Mouse (Mus musculus): ENCODE measurements around the gene Spsb4.

Spsb4 gene

DNA sequence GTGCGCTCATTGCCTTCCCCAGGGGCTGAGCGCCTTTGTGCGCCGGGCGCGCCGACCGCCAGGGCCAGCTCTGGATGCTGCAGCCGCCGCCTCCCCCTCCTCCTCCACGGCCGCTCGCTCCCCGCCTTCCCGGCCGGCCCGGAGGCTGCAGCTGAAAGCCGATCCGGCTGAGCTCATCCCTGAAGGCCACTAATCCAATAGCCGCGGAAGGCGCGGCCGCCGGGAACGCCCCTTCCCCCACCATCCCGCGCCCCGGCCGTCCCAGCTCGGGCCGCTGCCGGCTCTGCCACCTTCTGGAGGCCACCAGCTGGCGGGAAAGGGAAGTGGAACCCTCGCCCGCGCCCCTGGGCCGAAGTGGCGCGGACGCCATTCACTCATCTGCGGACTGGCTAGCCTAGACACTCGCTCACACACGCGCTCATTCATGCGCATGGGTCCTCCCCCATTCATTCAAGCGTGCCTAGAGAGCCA is at the start of gene Spsb4:
Gene Spsb4 (minus strand): TSS at position 167 of the 471 bp plus-strand sequence.
- in situ Hi-C loops (cut with MboI), result no loop called here

DNA sequence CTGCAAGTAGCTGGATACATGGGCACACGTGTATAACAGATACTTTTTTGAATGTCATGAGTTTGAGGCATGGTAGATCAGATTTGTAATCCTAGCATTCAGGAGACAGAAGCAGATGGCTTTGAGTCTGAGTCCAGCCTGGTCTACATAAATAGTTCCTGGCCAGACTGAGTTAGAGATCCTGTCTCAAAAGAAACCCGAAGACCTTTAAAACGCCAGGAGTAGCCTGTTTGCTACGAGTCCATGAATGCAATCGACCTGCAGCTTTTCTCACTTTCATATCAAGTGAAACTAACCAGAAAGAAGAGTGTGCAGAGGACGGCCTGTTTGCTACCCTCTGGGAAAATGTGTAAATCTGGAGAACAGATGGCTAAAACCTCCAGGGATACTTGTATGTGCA is 49.1 kb upstream of the Spsb4 start:
- in situ Hi-C loops (cut with MboI), result no loop called here

DNA sequence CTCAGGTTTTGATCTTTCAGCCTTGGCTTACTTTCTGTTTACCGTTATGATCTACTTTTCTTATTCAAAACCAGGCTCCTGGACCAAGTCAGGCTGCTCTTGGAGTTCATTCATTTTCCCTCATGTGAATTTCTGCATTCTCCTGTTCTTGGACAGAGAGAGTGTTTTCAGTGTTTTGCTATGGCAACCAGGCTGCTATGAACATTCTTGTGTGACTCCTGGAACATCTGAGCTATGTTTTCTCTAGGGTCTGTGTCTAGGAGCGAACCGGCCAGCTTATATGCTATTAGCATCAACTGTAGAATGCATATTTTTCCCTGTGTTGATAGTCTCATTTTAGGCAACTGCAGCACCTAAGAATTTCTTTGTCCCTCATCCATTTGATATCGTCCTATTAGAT is 47.2 kb upstream of the Spsb4 start:
- in situ Hi-C loops (cut with MboI), result no loop called here

DNA sequence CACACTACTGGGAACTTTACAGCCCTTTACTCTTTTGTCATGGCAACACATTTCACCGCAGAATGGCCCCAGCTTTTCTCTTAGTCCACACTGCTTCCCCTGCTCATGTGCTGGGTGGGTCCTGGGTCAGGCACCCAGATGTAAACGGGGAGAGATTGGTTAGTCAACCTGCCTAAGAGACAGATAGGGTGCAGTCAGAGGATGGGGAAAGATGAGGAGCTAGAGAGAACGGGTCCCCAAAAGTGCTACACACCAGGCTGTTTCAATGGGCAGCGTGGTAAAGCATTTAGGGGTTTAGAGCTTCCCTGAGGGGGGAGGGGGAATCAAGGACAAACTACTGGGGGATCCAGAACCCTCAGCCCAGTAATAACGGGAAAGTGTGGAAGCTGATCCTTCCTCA is 46.6 kb upstream of the Spsb4 start:
- in situ Hi-C loops (cut with MboI), result no loop called here

DNA sequence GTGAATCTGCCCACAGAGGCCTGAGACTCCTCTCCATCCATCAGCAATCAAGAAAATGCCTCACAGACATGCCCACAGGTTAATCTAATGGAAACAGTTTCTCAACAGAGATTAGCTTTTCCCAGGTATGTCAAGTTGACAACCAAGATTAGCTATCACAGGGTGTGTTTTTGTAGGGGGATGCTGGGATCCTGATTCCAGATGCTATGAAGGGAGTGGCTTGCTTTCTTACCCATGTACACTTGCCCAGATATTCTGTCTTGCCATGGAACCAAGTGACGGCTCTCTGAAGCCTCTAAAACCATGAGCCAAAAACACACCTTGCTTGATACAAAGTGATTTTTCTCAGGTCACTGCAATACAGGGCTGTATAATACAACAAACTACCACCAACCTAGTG is 45.5 kb upstream of the Spsb4 start:
- in situ Hi-C loops (cut with MboI), result no loop called here

DNA sequence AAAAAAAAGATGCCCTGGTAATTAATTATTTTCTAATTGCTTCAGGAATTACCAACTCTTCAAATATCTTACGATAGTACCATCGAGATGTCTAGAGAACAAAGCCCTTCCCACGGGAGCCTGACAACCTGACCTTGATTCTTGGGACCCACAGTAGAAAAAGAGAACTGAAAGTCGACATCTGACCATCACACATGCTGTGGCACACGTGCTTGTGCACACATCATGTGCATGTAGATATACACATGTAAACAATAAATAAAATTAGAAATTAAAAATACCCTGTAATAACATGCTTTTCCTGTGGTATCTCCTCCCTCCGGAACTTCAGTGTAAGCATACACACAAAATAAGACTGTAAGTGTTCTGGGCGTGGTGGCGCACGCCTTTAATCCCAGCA is 43.1 kb upstream of the Spsb4 start:
- in situ Hi-C loops (cut with MboI), result no loop called here

DNA sequence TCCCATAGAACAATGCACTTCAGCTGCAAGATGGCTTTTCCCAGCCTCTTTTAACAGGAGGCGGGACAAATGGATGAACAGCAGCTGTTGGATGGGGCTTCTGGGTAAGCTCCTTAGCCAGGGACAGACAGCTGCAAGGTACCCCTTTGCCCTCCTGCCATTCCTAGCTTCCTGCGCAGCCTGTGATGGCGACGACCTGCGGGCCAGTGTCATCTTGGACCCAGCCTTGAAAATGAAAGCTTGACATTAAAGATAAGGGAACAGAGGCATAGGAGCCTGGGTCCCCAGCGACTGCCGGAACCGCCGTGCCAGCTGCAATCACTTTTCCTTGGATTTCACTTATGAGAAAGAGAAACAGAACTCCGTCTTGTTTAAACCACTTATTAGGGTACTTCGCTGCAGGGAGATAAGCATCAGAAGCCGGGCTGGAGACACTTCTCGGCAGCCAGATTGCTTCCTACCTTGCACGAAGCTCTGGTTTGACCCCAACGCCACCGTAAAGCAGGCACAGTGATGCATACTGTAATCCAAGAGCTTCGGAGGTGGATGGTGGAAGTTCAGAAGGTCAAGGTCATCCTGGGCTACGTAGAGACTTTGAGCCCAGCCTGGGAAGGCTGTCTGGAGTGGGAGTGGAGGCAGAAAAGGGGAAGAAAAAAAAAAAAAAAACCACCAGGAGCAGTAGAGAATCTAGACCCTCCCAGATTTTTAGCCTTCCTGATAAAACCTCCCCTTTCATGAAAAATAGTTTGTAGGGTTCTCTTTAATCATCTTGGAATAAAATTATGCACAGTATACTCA is 38.1 kb upstream of the Spsb4 start:
- in situ Hi-C loops (cut with MboI), result no loop called here

DNA sequence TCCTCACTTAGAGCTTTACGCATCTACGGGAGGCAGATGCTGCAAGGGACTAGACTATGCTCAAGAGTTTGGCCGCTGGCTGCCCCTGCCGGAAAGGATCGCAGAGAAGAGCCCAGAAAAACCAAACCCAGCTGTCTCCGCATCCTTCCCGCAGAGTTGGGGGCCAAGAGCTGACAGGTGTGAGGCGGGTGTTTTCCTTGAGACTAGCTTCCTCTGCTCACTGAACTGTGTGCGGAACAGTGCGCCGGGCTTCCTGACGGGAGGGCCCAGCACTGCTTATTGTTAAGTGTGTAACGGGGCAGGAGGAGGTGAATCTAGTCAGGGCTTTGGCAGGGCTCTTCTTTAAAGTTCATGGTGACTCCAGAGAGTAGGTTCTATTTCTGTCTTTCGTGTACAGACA is 37.3 kb upstream of the Spsb4 start:
- in situ Hi-C loops (cut with MboI), result no loop called here

DNA sequence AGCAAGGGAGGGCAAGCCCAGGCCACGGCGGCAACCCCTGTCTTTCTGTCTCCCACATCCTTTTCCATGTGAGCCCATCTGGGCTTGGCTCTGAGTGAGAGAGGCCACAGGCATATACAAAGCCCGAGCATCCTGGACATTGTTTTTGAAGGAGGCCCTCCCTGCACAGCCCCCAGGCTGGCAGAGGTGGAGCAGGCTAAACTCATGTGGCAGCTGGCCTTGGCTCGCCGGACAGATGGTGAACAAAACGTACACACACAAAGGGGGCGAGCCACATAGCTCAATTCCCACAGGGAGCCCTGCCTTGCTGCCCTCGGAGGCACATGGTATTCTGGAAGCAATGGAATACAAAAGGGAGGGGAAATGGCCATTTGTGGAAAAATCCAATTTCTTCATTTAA is 32.5 kb upstream of the Spsb4 start:
- in situ Hi-C loops (cut with MboI), result no loop called here

DNA sequence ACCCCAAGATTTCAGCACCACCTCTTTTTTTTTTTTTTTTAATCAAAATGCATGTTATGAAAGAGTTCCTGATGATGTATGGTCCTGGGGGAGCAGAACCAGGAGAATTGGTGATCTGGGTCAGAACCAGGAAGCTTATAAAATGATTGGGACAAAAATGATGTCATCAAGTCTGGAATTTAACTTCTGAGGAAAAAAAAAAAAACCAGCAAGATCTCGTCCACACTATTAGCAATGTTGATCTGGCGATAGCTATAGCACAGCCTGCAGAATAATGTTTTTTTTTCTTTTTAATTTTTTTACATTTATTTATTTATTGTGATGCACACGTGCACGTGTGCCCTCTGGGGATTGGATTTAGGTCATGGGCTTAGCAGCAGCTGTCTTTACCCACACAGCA is 27.6 kb upstream of the Spsb4 start:
- in situ Hi-C loops (cut with MboI), result no loop called here

DNA sequence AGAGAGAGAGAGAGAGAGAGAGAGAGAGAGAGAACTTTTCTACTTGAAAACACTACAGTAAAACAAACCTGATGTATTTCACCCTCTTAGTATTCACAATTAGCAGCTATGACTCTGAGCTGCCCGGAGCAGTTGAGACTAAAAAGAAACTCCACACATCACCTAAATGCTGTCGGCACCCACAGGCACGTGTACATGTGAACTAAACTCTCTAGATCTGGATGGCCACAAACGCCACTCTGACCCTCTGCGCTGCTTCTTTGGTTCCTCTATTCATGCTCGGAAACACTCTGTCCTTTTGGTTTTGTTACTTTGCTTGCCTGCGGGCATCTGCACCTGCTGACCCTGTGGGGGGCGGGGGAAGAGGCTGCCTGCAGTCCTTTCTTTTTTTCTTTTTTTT is 23.0 kb upstream of the Spsb4 start:
- in situ Hi-C loops (cut with MboI), result no loop called here

DNA sequence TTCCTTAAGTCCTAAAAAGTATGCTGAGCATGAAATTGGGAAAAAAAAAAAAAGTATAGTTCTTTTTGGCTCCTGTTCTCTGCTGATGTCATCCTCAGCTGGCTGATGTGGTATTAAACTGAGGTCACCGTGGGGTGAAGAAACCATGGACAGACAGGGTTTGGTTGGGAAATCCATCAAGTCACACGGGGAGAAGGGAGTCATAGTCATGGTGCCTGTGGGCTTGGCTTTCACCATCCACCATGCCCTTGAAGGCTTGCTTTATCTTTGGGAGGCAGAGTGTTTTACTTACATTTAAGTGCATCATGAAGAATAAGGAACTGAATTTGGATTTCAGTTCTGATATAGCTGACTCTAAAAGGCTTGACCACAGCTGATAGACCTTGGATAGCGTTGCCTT is 19.4 kb upstream of the Spsb4 start:
- in situ Hi-C loops (cut with MboI), result no loop called here

DNA sequence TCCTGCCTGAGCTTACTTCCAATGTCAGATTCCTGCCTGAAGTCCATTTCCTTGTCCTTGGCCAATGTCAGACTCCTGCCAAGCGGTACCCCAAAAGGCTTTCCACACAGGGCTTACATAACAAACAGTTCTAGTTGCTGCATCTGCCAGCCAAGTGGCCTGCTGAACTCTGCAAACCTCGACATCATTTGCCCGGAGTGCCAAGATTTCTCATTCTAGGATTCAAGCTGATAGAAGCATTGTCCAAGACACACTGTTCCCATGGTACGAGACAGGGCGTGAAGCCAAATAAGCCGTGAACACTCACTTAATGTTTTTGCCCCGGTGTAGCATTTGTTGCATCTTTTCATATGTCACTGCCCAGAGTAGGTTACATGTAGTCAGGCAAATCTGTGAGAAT is 18.0 kb upstream of the Spsb4 start:
- in situ Hi-C loops (cut with MboI), result no loop called here

DNA sequence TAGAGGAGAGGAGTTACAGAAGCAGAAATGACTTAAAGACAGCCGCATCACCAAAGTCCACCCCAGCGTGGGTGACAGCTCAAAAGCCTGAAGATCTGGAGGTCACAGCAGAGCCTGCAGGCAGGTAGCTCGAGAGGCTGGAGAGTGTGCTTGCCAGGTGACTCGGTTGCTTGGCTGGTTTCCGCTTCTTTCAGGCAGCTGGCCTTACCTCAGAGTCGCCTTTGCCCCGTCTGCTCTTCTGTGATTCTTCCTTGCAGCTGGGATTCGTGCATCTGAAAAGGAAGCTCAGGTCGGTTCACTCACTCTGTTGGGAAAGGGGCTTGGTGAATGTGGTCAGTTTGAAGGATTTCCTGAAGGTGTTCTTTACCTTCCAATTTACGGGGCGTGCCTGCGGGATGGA is 8.7 kb upstream of the Spsb4 start:
- in situ Hi-C loops (cut with MboI), result no loop called here

DNA sequence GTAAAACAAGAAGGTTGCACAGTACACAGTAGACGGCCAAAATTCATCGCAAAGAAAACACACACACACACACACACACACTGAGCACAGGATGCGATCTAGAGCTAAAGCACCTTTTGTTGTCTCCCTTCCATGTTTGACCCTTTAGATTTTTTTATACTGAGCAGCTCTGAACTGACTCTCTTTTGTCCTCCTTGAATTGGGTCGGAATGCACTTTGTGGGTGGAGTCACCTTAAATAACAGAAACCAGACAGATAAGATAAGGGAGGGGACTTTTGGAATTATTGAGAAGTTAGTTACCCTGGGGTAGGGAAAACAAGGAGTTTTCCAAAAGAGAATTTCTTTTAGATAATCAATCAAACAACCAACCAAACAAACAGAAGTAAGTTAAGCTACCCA is 7.4 kb upstream of the Spsb4 start:
- in situ Hi-C loops (cut with MboI), result no loop called here

DNA sequence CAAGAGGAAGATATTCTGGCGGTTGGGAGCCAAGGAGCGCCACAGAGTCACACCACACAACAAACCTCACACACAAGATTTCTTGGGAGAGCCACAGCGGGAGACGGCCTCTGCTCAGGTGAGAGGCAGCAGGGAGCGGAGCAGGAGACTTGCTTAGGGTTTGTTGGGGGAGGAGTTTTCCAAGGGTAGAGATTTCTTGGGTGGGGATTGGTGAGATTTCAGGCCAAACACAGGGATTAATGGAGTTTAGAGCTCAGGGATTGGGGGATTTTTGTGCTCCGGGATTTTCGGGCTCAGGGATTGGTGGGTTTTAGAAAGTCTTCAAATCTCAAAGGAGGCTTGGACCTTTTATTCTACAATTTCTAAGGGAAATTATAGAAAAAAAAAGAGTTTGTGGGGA is 5.8 kb upstream of the Spsb4 start:
- in situ Hi-C loops (cut with MboI), result no loop called here

DNA sequence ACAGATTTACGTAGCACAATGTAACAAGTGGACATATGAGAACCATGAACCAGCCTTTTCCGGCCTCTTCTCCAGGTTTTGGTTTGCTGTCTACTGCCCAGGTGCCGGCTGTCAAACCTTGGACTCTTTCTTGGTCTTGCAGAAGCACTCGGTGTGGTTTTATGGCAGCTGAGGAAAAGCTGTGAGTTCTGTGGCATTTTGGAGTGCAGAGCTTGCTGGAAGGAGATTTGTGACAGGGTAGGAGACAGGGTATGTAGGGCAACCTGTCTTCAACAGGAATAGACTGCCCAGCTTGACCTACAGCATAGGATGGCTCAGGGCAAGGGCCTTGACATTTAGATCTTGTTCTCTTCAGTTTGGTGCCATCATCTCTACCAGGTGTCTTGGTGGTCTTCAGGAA is 4.3 kb upstream of the Spsb4 start:
- in situ Hi-C loops (cut with MboI), result no loop called here

DNA sequence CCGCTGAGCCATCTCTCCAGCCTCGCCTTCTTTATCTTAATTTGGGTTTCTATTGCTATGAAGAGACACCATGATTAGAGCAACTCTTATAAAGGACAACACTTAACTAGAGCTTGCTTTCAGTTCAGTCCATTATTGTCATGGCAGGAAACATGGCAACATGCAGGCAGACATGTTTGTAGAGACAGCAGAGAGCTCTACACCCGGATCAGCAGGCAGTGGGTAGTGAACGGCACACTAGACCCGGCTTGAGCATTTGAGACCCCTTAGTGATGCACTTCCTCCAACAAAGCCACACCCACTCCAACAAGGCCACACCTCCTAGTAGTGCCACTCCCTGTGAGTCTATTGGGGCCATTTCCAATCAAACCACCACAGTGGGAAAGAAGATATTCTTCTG is 3.7 kb upstream of the Spsb4 start:
- in situ Hi-C loops (cut with MboI), result no loop called here

DNA sequence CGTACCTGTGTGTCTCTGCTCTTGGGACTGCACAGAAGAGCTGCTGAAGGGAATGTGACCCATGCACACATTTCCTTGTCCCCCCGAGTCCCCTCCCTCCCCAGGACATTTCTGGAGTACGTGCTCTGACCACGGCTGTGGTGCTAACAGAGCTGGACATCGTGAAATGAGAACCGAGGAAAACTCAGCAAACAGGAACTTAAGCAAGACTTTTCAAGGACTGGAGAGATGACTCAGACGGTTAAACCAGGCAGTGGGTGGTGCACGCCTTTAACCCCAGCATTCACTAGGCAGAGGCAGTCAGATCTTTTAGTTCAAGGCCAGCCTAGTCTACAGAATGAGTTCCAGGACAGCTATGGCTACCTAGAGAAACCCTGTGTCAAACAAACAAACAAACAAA is 1.5 kb upstream of the Spsb4 start:
- in situ Hi-C loops (cut with MboI), result no loop called here

DNA sequence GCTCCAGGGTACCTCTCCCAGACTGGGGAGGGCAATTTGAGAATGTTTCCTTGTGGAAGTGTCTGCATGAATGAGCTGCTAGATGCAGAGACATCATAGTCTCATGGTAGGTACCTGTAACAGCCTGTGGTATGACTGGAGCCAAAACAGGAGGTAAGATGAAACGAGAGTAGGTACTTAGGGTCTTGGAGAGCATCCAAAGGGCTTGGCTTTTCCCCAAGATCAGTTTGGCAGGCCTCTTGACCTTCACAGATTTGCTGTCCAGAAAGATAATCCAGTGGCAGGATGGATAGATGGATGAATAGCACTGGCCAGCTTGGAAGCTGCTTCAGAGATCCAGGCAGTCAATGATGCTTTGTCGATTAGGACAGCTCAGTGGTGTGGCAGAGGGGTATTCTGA is 1.0 kb upstream of the Spsb4 start:
- in situ Hi-C loops (cut with MboI), result no loop called here

DNA sequence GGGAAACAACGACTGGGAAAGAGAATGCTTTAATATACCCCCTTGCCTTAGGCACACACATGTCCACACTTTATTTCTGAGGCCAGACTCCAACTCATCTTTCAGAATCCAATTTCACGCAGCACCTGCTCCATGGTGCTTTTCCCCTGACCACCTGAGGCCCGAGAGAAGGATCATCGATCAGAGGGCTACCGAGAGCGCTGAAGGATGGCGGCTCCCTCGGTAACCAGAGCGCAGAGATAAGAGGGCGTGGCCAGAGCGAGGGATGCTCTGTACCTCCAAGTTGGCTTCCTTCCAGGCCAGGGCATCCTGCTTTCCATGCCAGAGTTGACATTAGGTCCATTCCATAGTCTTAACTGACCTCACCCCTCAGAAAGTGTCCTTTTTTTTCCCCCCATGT is 588 bp upstream of the Spsb4 start:
- in situ Hi-C loops (cut with MboI), result no loop called here

DNA sequence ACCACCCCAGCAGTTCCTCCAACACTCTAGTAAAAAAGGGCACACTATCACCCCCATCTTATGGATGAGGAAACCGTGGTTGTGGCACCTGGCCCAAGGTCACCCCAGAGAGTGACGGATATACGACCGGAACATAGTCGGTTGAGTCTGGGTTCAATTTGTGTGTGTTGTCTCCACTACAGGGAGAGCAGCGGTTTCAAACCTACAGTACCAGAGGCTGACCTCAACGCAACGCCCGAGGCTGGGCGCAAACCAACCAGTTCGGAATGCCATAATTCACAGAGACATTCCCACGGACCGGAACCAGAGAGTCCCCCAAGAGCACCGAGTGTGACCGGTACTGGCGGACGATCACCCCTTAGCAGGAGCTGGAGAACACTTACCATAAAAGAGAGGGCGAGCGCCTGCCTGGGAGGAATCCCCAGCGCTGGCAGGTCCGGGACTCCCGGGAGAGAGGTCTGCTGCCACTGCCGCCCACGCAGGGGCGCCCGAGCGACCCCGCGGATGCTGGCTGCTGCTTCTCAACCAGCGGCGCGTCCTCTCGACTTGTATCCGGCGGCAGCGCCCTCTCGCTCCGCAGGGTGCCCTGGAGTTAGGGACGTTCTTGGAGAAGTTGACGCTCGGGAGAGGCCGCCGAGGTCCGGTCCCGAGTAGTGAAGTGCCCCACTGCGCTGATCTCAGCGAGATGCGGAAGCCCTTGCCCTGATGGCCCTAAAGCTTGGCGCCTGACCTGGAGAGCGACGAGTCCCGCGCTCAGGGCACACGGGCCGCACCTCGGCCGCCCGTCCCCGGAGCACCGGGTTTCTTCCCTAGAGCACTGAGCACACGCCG is 617 bp downstream of the Spsb4 start:
- in situ Hi-C loops (cut with MboI), result no loop called here

DNA sequence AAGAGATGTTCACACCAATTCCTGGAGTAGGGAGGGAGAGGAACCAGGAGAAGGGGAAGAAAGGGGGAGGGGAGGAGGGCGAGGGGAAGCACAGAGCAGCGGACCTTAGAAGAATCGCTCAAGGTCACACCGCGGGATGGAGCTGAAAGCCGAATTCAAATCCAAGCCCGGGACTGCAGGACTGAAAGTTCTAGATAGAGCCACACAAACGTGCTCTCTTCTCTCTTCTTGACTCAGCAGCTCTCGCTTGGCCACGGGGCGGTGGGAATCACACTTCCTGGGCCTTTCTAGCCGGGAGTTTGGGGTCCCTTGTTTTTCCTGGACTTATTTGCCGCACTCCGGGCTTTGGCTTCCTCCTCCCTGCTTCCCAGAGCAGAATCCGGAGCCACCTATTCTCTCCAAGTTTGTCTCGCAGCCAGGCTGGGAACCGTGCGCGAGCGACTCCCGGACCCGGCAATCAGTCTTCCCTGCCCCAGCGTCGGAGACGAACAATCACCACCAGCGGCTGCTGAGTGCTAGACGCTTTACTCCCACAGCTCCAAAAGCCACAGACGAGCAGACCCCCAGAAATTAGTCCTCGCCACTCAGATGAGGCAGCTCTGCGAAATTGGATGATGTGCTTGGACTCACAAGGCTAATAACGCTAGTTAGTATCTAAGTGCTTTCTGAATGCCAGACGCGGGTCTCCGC is 1.4 kb downstream of the Spsb4 start:
- in situ Hi-C loops (cut with MboI), result no loop called here
